Mouse (Mus musculus): ENCODE results near the gene Thy1. TPM values are rescaled to one million over a fixed set of nuclear protein-coding genes. Genes with fewer than 3 reads are reported as not detected.
A peak's percentile ranks its signal among the peaks of the same experiment; 100 is the strongest.

Thy1 gene
- polyA plus RNA-seq, 1 experiment from 2014 or later = 1.4 TPM

- ATAC-seq (ENCODE audit: insufficient read depth, low FRiP score, low read depth) = no peak
- no peak overlapping the region for H3K9ac ChIP-seq
- H3K27me3 ChIP-seq (replicated peaks) = no peaks in the 10 kb centered on the region
- no peak overlapping the region for H3K27ac ChIP-seq
- no peak overlapping the region for H3K4me3 ChIP-seq (replicated peaks)
- H3K4me2 ChIP-seq = no peak overlapping the region; the same call in 1 of the 2 replicates
- H3K36me3 ChIP-seq = no peaks in the 10 kb centered on the region; the same call in 1 of the 2 replicates
- WGBS = 46% methylated on average over 11 of the region's 11 CpGs
- peaks cover 23% of the 10 kb centered on the region for H3K4me1 ChIP-seq
- no peaks in the 10 kb centered on the region for H3K9me3 ChIP-seq
Observed at GRCm38 (mm10) chr9:44071914-44072598, 28.9 kb downstream of the Thy1 start.

- Histone ChIP-seq H3K4me2 (no peak overlapping the region), H3K36me3 (no peaks in the 10 kb centered on the region; the same call in 1 of the 2 replicates), H3K27me3 (replicated peaks) (no peaks in the 10 kb centered on the region), H3K4me3 (replicated peaks) (no peak overlapping the region), H3K9ac (no peak overlapping the region), H3K4me1 (peaks cover 18% of the 10 kb centered on the region), H3K9me3 (no peaks in the 10 kb centered on the region), H3K27ac (no peak overlapping the region)
- 44% methylated on average over 4 of the region's 4 CpGs for WGBS
- ATAC-seq (ENCODE audit: insufficient read depth, low FRiP score, low read depth) = no peak
Observed at GRCm38 (mm10) chr9:44072599-44072915, 29.4 kb downstream of the Thy1 start.

GRCm38 (mm10) chr9:44073115-44073514, 29.9 kb downstream of the Thy1 start:
- no peak for ATAC-seq (ENCODE audit: insufficient read depth, low FRiP score, low read depth)
- WGBS = 67% methylated on average over 5 of the region's 5 CpGs

GRCm38 (mm10) chr9:44074395-44075275, 31.5 kb downstream of the Thy1 start:
- Histone ChIP-seq H3K9me3 (no peaks in the 10 kb centered on the region), H3K4me1 (peaks cover 37% of the 10 kb centered on the region), H3K4me3 (replicated peaks) (no peak overlapping the region), H3K9ac (no peak overlapping the region), H3K27ac (no peak overlapping the region), H3K27me3 (replicated peaks) (no peaks in the 10 kb centered on the region), H3K4me2 (no peak overlapping the region), H3K36me3 (no peaks in the 10 kb centered on the region; the same call in 1 of the 2 replicates)
- ATAC-seq (ENCODE audit: insufficient read depth, low FRiP score, low read depth) = no peak
- WGBS = 60% methylated on average over 9 of the region's 9 CpGs

More at GRCm38 (mm10) chr9:44073115-44073514, 29.9 kb downstream of the Thy1 start:
- Histone ChIP-seq H3K4me3 (replicated peaks) (no peak overlapping the region), H3K36me3 (no peaks in the 10 kb centered on the region; the same call in 1 of the 2 replicates), H3K27me3 (replicated peaks) (no peaks in the 10 kb centered on the region), H3K4me1 (peaks cover 21% of the 10 kb centered on the region), H3K9ac (no peak overlapping the region), H3K9me3 (no peaks in the 10 kb centered on the region), H3K4me2 (no peak overlapping the region), H3K27ac (no peak overlapping the region)

DNA sequence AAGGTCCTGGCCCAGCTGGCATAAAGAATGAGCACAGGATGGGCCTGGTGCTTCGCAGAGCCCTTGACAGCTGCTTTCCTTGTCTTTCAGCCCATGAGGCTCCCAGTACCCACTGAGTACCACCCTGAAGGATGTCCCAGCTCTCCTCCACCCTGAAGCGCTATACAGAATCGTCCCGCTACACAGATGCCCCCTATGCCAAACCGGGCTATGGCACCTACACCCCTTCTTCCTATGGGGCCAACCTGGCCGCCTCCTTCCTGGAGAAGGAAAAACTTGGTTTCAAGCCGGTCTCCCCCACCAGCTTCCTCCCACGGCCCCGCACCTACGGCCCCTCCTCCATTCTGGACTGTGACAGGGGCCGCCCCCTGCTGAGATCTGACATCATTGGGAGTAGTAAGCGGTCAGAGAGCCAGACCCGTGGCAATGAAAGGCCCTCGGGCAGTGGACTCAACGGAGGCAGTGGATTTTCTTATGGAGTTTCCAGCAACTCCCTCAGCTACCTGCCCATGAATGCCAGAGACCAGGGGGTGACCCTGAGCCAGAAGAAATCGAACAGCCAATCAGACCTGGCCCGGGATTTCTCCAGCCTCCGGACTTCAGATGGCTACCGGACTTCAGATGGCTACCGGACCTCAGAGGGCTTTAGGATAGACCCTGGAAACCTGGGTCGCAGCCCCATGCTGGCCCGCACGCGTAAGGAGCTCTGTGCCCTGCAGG, 32.3 kb downstream of the Thy1 start:
- Histone ChIP-seq H3K27me3 (replicated peaks) (no peaks in the 10 kb centered on the region), H3K36me3 (no peaks in the 10 kb centered on the region; the same call in 1 of the 2 replicates), H3K4me3 (replicated peaks) (no peak overlapping the region), H3K9me3 (no peaks in the 10 kb centered on the region), H3K27ac (no peak overlapping the region), H3K9ac (no peak overlapping the region), H3K4me2 (no peak overlapping the region), H3K4me1 (peaks cover 40% of the 10 kb centered on the region)
- WGBS = 78% methylated on average over 24 of the region's 24 CpGs
- no peak for ATAC-seq (ENCODE audit: insufficient read depth, low FRiP score, low read depth)

GRCm38 (mm10) chr9:44075996-44076763, 33.0 kb downstream of the Thy1 start:
- H3K4me2 ChIP-seq = no peak overlapping the region
- no peak for ATAC-seq (ENCODE audit: insufficient read depth, low FRiP score, low read depth)
- no peaks in the 10 kb centered on the region for H3K27me3 ChIP-seq (replicated peaks)
- whole genome bisulfite sequencing = 71% methylated on average over 16 of the region's 16 CpGs
- H3K9ac ChIP-seq = no peak overlapping the region
- H3K4me3 ChIP-seq (replicated peaks) = no peak overlapping the region
- H3K36me3 ChIP-seq = no peaks in the 10 kb centered on the region; the same call in 1 of the 2 replicates
- H3K27ac ChIP-seq = no peak overlapping the region
- peaks cover 38% of the 10 kb centered on the region for H3K4me1 ChIP-seq
- no peaks in the 10 kb centered on the region for H3K9me3 ChIP-seq

- no peaks in the 10 kb centered on the region for H3K27me3 ChIP-seq (replicated peaks)
- no peak overlapping the region for H3K4me3 ChIP-seq (replicated peaks)
- H3K36me3 ChIP-seq = no peaks in the 10 kb centered on the region; the same call in 1 of the 2 replicates
- H3K9me3 ChIP-seq = no peaks in the 10 kb centered on the region
- H3K9ac ChIP-seq = no peak overlapping the region
- H3K27ac ChIP-seq = no peak overlapping the region
- H3K4me2 ChIP-seq = no peak overlapping the region
- WGBS = 23% methylated on average over 5 of the region's 5 CpGs
- peaks cover 35% of the 10 kb centered on the region for H3K4me1 ChIP-seq
- ATAC-seq (ENCODE audit: insufficient read depth, low FRiP score, low read depth) = no peak
Observed at GRCm38 (mm10) chr9:44076764-44077120, 33.6 kb downstream of the Thy1 start.

GRCm38 (mm10) chr9:44077266-44077910, 34.2 kb downstream of the Thy1 start:
- Histone ChIP-seq H3K9me3 (no peaks in the 10 kb centered on the region), H3K4me1 (peaks cover 29% of the 10 kb centered on the region), H3K4me3 (replicated peaks) (no peak overlapping the region), H3K27me3 (replicated peaks) (no peaks in the 10 kb centered on the region), H3K9ac (no peak overlapping the region), H3K27ac (no peak overlapping the region), H3K36me3 (no peaks in the 10 kb centered on the region; the same call in 1 of the 2 replicates), H3K4me2 (no peak overlapping the region)
- 85% methylated on average over 11 of the region's 11 CpGs for WGBS
- ATAC-seq (ENCODE audit: insufficient read depth, low FRiP score, low read depth) = no peak

DNA sequence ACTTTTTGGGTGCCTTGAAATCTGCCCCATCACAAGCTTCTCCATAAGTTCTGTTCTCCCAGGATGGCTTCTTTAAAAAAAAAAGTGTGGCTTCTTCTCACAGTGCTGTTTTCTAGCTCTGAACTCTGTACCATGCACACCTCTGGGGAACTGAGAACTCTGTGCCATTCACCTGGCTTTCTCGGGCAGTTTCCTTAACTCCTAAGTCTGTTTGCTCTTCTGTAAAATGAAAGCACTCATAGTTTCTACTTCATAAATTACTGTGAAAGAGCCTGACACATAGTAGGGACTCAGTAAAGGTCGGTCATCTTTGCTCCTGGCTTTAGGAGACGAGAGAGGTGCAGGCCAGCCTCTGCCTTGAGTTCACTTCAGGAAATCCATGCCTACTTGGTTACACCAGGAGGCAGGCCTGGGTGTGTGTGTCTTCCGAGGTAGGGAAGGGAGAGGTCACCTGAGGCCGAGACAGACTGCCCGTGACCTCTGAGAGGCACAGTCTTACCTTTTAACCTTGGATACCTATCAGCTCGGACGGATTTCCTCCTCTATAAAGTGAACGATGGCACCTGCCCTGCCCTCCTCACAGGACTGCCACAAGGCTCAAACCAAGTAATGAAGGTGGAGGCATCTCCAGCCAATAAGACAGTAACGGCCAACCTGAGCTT, 35.1 kb downstream of the Thy1 start:
- ATAC-seq (ENCODE audit: insufficient read depth, low FRiP score, low read depth) = no peak
- H3K4me3 ChIP-seq (replicated peaks) = no peak overlapping the region
- H3K9ac ChIP-seq = no peak overlapping the region
- H3K27ac ChIP-seq = peak overlapping the region; percentile 24; the same call in 1 of the 2 replicates
- H3K4me2 ChIP-seq = no peak overlapping the region
- no peaks in the 10 kb centered on the region; the same call in 1 of the 2 replicates for H3K36me3 ChIP-seq
- WGBS = 71% methylated on average over 10 of the region's 10 CpGs
- H3K27me3 ChIP-seq (replicated peaks) = no peaks in the 10 kb centered on the region
- H3K4me1 ChIP-seq = peaks cover 25% of the 10 kb centered on the region
- H3K9me3 ChIP-seq = no peaks in the 10 kb centered on the region

- H3K27me3 ChIP-seq (replicated peaks) = no peaks in the 10 kb centered on the region
- no peak overlapping the region for H3K9ac ChIP-seq
- peak overlapping the region; percentile 4; the same call in 1 of the 2 replicates for H3K4me2 ChIP-seq
- H3K27ac ChIP-seq = peak overlapping the region; percentile 24
- peak; percentile 68 for ATAC-seq (ENCODE audit: insufficient read depth, low FRiP score, low read depth)
- H3K4me1 ChIP-seq = peaks cover 34% of the 10 kb centered on the region
- H3K4me3 ChIP-seq (replicated peaks) = no peak overlapping the region
- 19% methylated on average over 14 of the region's 16 CpGs for WGBS
- H3K9me3 ChIP-seq = no peaks in the 10 kb centered on the region
- no peaks in the 10 kb centered on the region; the same call in 1 of the 2 replicates for H3K36me3 ChIP-seq
Observed at GRCm38 (mm10) chr9:44078955-44079756, 36.0 kb downstream of the Thy1 start.

All from stomach, embryonic 15.5 days (tissue).